Mouse (Mus musculus) kidney, postnatal 0 days (tissue): Measurements from ENCODE around the gene Slc39a11. TPM values are rescaled to one million over a fixed set of nuclear protein-coding genes. Genes with fewer than 3 reads are reported as not detected.

Experiments used
- ATAC-seq: fragments of 200-750 bp; cut with Nextera tagmentation; replicated peaks from 2 replicates; pipeline ENCODE4 v1.8.0; 2017; ENCODE audit warnings: low read depth, moderate number of reproducible peaks, moderate TSS enrichment, moderate library complexity; ENCODE audit not compliant: low FRiP score
- DNase-seq: peaks from one replicate; pipeline ENCODE4 v3.0.0-alpha.2; 2016; ENCODE audit warnings: low spot score
- H3K27ac ChIP-seq: fragments of 300-500 bp; sonication (generic); 2 replicates; pipeline ENCODE4 v1.5.1; 2014; ENCODE audit warnings: mild to moderate bottlenecking
- H3K27me3 ChIP-seq: fragments of 300-500 bp; sonication (generic); 2 replicates; pipeline ENCODE4 v1.6.1; 2014; ENCODE audit warnings: low read length, mixed read lengths; ENCODE audit not compliant: insufficient read depth
- H3K36me3 ChIP-seq: fragments of 300-500 bp; sonication (generic); 2 replicates; pipeline ENCODE4 v1.6.1; 2014; ENCODE audit warnings: low read length, mixed read lengths; ENCODE audit not compliant: insufficient read depth
- H3K4me1 ChIP-seq: fragments of 300-500 bp; sonication (generic); replicated peaks from 2 replicates; pipeline ENCODE4 v1.6.1; 2014; ENCODE audit warnings: antibody characterized with exemption, low read length, mixed read lengths; ENCODE audit not compliant: insufficient read depth
- H3K4me2 ChIP-seq: fragments of 300-500 bp; sonication (generic); 2 replicates; pipeline ENCODE4 v1.6.1; 2014; ENCODE audit warnings: mild to moderate bottlenecking, low read length, moderate library complexity, mixed read lengths
- H3K4me3 ChIP-seq: fragments of 300-500 bp; sonication (generic); replicated peaks from 2 replicates; pipeline ENCODE4 v1.5.1; 2014; ENCODE audit warnings: low read depth, low read length
- H3K9ac ChIP-seq: fragments of 300-500 bp; sonication (generic); 2 replicates; pipeline ENCODE4 v1.6.1; 2014; ENCODE audit warnings: low read depth, low read length
- H3K9me3 ChIP-seq: fragments of 300-500 bp; sonication (generic); replicated peaks from 2 replicates; pipeline ENCODE4 v1.6.1; 2016; ENCODE audit warnings: low read length, inconsistent platforms, mixed read lengths
- CTCF ChIP-seq: IDR thresholded peaks from 2 replicates; pipeline ENCODE4 v1.5.1; 2016; ENCODE audit warnings: antibody characterized with exemption, low read depth, mild to moderate bottlenecking, moderate library complexity
- WGBS: fragments of 180-500 bp; shearing (Covaris S2); extraction: QIAGEN DNeasy Blood & Tissue Kit; methylation state at CpG from one replicate; pipeline ENCODE4 v1.1.7; 2014; 5-methylcytosine and 5-hydroxymethylcytosine counted together
- polyA plus RNA-seq: library from polyadenylated mRNA; unstranded; fragments of >200 nt; fragmentation: Nextera tagmentation; extraction: Ambion mirVana; gene quantifications from 2 replicates; pipeline ENCODE4 v1.2.1, GENCODE M21; 2015

Gene Slc39a11
- polyA plus RNA-seq, 1 experiment from 2014 or later: 23.3 TPM

DNA sequence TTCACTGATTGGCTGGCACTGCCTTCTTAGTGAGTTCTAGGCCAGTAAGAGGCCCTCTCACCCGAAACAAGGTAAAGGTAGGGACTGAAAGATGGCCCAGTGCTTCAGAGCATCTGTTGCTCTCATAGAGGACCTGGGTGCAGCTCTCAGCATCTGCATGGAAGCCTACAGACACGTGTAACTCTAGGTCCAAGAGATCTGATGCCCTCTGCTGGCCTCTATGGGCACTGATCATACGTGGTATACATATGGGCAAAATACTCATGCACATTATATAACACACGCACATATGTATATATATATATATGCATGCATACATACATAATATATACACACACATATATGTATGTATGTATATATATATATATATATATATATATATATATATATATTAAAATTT is 231.9 kb downstream of the Slc39a11 start:
- no peaks in the 10 kb centered on the region for H3K4me1 ChIP-seq

DNA sequence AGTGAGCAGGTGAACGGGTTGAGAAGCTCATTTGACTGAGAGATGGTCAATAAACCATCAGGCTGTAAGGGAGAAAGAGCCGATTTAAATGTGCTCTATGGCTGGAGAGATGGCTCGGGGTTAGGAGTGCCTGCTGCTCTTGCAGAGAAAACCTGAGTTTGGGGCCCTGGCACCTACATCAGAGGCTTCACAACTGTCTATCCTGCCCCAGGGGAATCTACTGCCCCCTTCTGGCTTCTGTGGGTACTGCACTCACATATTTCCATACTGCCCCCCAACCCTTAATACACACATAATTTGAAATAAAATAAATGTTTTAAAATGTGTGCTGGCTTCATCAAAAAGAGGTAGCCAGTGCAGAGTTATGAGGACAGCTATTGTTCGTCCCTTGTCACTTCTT is 237.3 kb downstream of the Slc39a11 start:
- 87% methylated on average over 4 of the region's 4 CpGs for WGBS
- Histone ChIP-seq H3K4me1 (no peaks in the 10 kb centered on the region), H3K27me3 (no peaks in the 10 kb centered on the region), H3K9ac (no peak overlapping the region), H3K36me3 (no peaks in the 10 kb centered on the region), H3K27ac (no peak overlapping the region), H3K9me3 (no peaks in the 10 kb centered on the region), H3K4me3 (no peak overlapping the region), H3K4me2 (no peak overlapping the region)
- DNase-seq (no peak), ATAC-seq (no peak)
- TF ChIP-seq CTCF: peak; percentile 50

More for the DNA sequence above, 231.9 kb downstream of the Slc39a11 start:
- H3K27me3 ChIP-seq: no peaks in the 10 kb centered on the region
- no peak overlapping the region for H3K9ac ChIP-seq
- no peak overlapping the region for H3K4me3 ChIP-seq
- H3K36me3 ChIP-seq: no peaks in the 10 kb centered on the region
- H3K9me3 ChIP-seq: no peaks in the 10 kb centered on the region
- ATAC-seq (no peak), DNase-seq (no peak)
- TF ChIP-seq CTCF: 0 out of 2 replicates have a peak, but pooled peaks have one; percentile 5
- no peak overlapping the region for H3K27ac ChIP-seq
- WGBS: 89% methylated on average over 4 of the region's 4 CpGs
- H3K4me2 ChIP-seq: no peak overlapping the region

DNA sequence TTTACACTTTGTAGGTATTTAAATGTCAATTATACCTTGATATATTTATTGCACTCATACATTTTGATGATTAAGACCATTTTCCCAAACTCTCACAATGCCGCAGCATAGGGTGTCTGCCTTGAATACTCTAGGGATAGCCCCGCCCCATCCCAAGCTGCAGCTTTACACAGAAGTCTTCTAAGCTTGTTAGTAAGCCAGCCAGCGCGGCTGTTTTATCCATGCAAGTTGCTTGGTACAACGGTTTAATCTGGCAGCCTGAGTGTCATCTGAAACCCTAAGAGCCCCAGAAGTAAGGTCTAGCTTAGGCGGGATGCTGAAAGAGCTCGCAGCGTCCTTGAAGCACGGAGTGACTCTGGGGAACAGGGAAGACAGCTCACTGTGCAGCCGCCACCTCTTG is 238.1 kb downstream of the Slc39a11 start:
- Histone ChIP-seq H3K4me3 (no peak overlapping the region), H3K4me1 (no peaks in the 10 kb centered on the region), H3K27me3 (no peaks in the 10 kb centered on the region), H3K4me2 (no peak overlapping the region), H3K9me3 (no peaks in the 10 kb centered on the region), H3K9ac (no peak overlapping the region), H3K36me3 (no peaks in the 10 kb centered on the region), H3K27ac (no peak overlapping the region)
- no peak for TF ChIP-seq CTCF
- no peak for ATAC-seq
- DNase-seq: no peak
- WGBS: 68% methylated on average over 10 of the region's 10 CpGs

DNA sequence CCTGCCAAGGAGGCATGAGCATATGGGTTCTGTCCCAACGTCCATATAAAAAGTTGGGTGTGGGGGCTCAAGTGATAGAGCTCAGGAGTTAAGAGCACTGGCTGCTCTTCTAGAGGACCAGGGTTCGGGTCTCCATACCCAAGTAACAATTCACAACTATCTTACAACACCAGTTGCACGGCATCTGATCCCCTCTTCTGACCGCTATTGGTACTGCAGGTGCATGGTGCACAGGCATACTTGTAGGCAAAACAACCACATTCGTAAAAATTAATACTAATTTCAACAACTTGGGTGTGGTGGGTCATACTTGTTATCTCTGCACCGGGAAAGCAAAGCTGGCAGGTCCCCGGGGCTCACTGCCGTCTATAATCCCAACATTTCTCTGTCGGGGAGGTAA is 240.8 kb downstream of the Slc39a11 start:
- peak; percentile 49 for TF ChIP-seq CTCF
- 89% methylated on average over 9 of the region's 9 CpGs for WGBS
- Histone ChIP-seq H3K4me3 (no peak overlapping the region), H3K4me1 (no peaks in the 10 kb centered on the region), H3K36me3 (no peaks in the 10 kb centered on the region), H3K9me3 (no peaks in the 10 kb centered on the region), H3K27ac (no peak overlapping the region), H3K9ac (no peak overlapping the region), H3K27me3 (no peaks in the 10 kb centered on the region), H3K4me2 (no peak overlapping the region)
- ATAC-seq (no peak), DNase-seq (no peak)

DNA sequence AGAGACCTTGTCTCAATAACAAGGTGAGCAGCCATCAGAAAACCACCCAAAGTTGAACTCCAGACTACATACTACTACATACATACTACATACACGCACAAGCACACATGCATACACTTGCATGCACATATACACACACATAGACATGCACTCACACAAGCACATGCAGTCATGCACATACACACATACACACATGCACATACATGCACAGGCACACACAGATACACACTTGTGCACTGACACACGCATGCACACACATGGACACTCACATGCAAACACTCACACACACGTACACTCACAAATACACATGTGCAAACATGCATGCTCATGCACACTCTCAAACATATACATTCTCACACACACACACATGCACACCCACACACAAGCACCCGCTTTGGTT is 242.4 kb downstream of the Slc39a11 start:
- no peak for ATAC-seq
- no peak overlapping the region for H3K9ac ChIP-seq
- WGBS: 90% methylated on average over 4 of the region's 4 CpGs
- TF ChIP-seq CTCF: no peak
- no peaks in the 10 kb centered on the region for H3K4me1 ChIP-seq
- DNase-seq: no peak
- H3K4me3 ChIP-seq: no peak overlapping the region
- no peaks in the 10 kb centered on the region for H3K36me3 ChIP-seq
- no peak overlapping the region for H3K27ac ChIP-seq
- no peaks in the 10 kb centered on the region for H3K9me3 ChIP-seq
- no peaks in the 10 kb centered on the region for H3K27me3 ChIP-seq
- no peak overlapping the region for H3K4me2 ChIP-seq

DNA sequence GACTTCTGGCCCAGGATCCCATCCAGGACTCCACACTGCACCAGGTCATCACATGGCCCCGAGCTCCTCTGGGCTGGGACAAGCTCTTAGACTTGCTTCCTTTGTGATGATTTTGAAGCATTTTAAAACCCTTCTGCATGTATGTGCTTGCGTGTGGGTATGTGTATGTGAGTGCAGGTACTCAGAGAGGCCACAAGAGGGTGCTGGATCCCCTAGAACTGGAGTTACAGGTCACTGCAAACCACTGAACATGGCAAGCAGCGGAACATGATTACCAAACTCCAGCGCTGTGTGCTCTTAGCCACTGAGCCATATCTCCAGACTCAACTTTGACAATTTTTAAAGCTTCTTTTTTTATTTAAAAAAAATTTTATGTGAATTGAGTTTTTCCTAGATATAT is 249.0 kb downstream of the Slc39a11 start:
- H3K4me1 ChIP-seq: no peaks in the 10 kb centered on the region
- no peak overlapping the region for H3K9ac ChIP-seq
- no peaks in the 10 kb centered on the region for H3K36me3 ChIP-seq
- no peaks in the 10 kb centered on the region for H3K27me3 ChIP-seq
- DNase-seq (no peak), ATAC-seq (no peak)
- no peaks in the 10 kb centered on the region; the same call in 1 of the 2 replicates for H3K9me3 ChIP-seq
- no peak overlapping the region for H3K27ac ChIP-seq
- H3K4me2 ChIP-seq: no peak overlapping the region
- peak; percentile 31; the same call in 1 of the 2 replicates for TF ChIP-seq CTCF
- WGBS: 97% methylated on average over 4 of the region's 4 CpGs
- no peak overlapping the region for H3K4me3 ChIP-seq

DNA sequence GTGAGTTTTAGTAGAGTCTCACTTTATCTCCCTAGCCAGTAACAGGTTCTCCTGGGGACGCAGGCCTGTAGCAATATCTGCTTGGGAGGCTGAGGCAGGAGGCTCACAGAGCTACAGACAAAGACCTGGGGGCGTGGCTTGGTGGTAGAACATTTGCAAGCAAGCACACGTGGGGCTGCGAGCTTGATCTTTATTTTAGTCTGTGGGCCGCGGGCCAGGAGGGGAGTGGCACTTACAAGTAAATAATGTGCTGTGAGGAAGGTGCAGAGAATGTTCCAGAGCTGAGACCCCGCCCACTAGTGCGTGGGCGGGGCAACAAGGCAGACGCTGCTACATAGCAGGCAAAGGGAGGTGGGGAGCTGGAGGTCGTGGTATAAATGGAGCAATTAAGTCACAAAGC is 250.3 kb downstream of the Slc39a11 start:
- Histone ChIP-seq H3K36me3 (no peaks in the 10 kb centered on the region), H3K4me2 (no peak overlapping the region), H3K27ac (no peak overlapping the region), H3K4me1 (no peaks in the 10 kb centered on the region), H3K9ac (no peak overlapping the region), H3K4me3 (no peak overlapping the region), H3K27me3 (no peaks in the 10 kb centered on the region), H3K9me3 (no peaks in the 10 kb centered on the region; the same call in 1 of the 2 replicates)
- no peak for ATAC-seq
- no peak for TF ChIP-seq CTCF
- WGBS: 81% methylated on average over 11 of the region's 11 CpGs
- no peak for DNase-seq
